Mouse (Mus musculus) adipocyte (in vitro differentiated cells): Measurements from ENCODE around the gene Nckap5.

Experiments used
- DNase-seq: peaks from one replicate; pipeline ENCODE4 v3.0.0-alpha.2; 2016; ENCODE audit warnings: low spot score

Gene Nckap5

DNA sequence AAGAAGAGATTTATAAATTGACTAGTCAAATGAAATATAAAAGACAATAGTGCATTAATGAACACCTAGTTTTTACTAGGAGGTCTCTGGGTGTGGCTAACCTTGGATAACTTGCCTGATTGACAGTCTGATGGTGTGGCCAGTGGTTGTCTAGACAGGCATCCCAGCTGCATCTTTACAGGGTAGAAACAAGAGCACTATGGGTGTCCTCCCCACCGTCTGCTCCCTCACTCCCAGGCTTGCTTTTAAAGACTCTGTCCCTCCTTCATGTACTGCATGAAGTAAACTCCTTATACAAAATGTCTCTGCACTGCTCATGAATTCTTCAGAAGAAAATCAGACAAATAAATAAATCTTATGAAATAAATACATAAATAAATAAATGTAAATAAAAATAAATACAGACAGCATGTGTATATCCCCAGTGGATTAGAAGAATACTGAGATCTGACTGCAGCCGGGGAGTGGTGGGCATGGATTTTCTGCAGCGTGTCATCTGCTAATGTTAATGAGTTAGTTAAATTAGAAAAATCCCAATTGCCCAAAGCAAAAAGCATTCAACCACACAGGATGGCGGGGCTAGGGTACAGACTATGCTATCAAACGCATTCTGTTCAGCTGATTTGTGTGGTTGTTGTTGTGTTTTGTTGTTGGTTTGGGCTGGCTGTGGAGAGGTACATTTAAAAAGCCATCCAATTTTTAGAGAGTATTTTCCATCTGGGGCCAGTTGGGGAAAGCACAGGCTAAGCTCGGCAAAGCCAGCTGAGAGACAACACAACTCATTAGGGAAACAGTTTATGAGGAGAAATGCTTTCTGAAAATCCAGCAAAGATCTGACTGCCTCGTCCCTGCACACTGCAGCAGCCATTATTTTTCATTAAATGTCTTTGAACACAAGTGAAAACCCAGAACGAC is 130.3 kb downstream of the Nckap5 start:
- DNase-seq = no peak

GRCm38 (mm10) chr1:126693585-126693984 is 137.0 kb downstream of the Nckap5 start:
- no peak for DNase-seq

DNA sequence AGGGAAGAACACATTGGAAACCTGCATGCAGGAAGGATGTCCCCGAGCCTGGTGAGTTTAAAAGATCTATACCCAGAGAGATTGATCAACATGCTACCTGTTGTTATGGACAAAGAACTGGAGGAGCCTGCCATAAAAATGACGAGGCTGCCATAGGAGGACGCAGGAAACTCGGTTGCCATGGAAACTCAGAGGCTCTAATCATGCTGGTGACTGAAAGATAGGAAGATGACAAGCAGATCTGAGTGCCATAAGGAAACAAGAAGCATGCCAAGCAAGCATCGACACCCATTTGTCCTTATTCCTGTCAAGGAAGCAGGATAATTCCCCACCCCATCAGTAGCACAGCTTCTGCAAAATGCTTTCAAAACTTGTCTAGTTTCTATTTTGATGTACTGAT is 142.0 kb downstream of the Nckap5 start:
- DNase-seq = no peak

DNA sequence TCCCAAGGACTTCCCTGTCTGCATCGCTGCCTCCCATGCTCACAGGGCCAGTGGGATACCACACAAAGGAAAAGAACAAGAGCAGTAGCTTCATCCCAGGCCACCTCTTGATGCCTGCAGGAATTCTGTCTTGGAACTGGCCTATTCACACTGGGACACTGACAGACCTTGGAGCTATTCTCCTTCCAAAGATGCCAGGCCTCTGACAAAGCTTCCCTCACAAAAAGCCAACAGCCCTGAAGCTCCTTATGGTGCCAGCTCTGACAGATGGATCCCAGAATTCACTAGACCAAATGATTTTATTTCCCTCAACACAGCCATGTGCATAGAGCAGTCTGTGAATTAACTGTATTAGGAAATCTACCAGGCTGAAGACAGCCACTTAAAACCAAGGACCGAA is 143.9 kb downstream of the Nckap5 start:
- no peak for DNase-seq

- no peak for DNase-seq
Measured at GRCm38 (mm10) chr1:126683621-126684445, 146.8 kb downstream of the Nckap5 start.

DNA sequence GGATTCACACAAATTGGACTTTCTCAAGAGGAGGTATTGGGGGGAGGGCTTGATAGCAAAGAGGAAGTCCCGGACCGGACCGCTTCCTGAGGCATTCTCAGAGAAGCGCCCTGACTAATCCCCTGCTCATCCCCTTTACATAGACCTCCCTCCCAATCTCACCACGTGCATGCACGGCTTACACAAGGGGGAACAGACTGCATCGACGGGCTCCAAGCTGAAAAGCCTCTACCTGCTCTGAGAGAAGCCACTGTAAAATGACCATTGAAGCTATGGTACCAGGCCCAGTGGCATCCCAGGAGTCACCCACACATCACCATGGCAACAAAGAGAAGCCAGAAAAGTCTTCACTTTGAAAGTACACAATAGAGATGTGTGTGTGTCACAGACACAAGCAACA is 148.8 kb downstream of the Nckap5 start:
- DNase-seq = no peak

DNA sequence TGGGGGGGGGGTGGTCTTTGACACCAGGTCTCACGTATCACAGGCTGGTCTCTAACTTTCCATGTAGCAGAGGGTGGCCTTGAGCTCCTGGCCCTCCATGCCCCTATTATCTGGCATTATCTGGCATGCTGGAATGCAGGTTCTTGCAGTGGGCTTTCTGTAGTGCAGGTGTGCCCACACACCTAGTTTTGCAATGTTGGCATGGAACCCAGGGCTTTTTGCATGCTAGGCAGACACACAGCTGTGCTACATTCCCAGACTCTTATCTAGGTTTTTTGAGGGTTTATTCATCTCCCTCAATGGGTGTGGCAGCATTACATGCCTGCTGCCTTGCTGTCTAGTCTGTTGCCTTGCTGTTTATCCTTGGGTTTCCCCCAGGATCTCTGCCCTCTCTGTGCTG is 151.3 kb downstream of the Nckap5 start:
- no peak for DNase-seq

DNA sequence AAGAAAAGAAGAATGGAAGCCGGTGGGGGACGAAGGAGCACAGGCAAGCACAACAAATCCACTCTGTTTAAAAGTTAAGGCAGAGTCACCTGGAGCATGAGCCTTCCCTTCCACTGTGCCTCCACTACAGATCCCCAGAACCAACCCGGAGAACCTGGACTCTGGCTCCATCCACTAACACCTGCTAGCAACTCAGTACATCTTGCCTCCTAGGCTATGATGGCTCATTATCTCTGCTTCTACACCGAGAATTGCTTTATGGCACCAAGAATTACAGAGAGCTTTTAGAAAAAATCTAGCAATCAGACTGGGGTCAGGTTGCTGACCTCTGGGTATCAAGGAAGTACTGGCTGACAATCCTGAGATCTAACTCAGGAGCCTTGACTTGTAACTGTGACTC is 153.3 kb downstream of the Nckap5 start:
- no peak for DNase-seq

DNA sequence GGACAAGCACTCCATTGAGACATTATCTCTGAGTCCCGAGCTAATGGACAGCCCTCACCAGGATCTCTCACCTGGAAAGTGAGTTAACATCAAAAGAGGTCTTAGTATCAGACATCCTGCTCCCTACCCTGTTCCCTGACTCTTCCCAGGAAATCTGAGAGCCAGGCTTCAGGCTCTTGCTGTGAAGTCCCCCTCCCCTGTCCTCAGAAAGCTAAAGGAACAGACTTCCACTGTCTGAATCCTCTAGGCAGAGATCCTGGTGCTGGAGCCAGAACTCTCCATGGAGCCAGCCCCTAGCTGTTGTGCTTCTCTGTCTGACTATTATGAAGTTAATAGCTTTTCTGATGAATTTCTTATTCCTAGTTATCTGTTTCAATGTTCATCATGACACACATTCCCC is 153.8 kb downstream of the Nckap5 start:
- no peak for DNase-seq

- no peak for DNase-seq
Measured at GRCm38 (mm10) chr1:126675142-126675541, 155.5 kb downstream of the Nckap5 start.

DNA sequence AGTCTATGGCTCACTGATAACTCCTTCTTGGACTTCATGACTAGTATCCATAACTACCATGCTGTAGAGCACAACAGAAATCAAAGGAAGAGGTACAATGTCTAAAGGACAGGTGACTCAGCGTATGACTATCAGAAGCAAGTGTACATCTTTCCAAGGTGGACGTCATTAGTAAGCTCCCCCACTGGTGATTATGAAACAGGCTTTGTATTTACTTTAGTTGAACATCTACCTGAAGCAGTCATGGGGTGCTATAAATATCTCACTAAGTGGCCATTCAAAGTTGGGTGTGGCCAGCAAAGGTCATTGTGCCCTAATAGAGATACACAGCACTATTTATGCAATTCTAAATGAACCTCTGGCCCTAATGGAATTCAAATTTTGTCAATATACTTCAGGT is 157.4 kb downstream of the Nckap5 start:
- no peak for DNase-seq

GRCm38 (mm10) chr1:126670507-126670906 is 160.1 kb downstream of the Nckap5 start:
- no peak for DNase-seq

DNA sequence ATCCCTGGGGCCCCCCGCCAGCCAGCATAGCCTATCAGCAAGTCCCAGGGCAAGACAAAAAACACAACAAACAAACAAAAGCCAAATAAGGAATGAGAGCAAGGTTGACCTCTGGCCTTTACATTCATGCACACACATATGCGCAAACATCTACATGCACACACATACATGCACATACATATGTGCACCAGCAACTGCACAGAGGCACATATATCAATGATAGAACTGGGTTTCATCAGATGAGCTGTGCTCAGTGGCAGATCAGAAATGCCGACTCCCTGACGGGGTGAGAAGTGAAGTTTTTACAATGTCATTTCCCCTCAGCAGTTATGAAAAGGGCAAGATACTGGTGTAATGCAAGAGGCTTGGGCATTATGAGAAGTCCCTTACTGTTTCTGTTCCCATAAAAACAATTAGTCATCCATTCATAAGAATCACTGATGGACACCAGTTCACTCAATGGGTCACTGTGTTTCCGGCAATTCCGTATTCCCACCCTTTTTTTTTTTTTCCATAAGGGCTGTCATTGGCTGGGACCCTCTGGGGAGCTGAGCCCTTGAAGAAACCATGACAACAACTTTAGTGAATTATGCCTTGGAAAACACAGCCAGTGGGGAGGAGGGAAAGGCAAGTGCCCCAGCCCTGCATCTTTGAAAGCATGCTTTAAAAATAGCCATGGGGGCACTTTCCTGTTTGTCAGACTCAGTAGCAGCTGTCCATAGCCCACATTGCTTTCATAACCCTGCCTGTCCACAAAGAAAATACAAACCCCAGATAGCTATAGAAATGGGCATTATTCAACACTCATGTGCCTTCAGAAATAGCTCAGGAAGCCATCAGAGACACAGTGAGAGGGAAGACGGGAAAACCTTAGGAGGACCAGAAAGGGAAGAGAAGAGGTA is 170.2 kb downstream of the Nckap5 start:
- no peak for DNase-seq

GRCm38 (mm10) chr1:126658731-126659130 is 171.9 kb downstream of the Nckap5 start:
- no peak for DNase-seq

- DNase-seq = peak; percentile 2
Measured at GRCm38 (mm10) chr1:126656246-126656645, 174.4 kb downstream of the Nckap5 start.

GRCm38 (mm10) chr1:126652085-126652484 is 178.5 kb downstream of the Nckap5 start:
- DNase-seq = no peak

DNA sequence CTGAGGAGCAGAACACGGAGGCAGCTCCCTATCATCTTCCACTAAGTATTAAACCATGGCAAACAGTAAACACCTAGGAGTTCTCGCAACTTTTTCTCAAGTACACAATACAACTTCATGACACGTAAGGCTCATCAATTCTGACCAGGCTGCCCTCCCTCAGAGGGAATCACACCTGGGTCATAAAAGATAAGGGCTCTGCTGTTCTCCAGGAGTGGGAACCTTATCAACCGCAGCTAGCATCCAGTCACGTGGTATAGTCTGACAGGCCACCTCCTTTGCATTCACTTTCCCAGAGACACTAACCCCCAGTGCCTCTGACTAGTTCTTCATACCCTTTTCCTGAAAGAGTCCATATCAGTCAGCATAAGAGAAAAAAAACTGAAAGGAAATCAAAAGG is 179.8 kb downstream of the Nckap5 start:
- DNase-seq = no peak

DNA sequence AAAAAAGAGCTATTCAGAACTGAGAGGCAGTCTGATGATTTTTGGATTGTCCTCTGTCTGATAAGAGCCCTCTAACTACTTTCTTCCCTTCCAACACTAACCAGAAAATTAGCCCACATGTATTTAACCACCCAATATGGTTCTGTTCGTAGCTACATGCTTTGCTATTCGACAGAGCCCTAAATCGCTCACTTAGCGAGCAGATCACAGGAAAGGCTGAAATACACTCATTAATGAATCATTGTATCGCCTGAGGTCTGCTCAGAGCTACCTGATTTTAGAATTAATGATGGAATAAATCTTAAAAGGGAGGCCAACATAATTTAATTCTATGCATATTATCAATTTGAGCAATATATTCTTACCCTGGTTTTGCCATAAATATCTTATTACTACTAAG is 187.8 kb downstream of the Nckap5 start:
- no peak for DNase-seq

GRCm38 (mm10) chr1:126639463-126639862 is 191.1 kb downstream of the Nckap5 start:
- DNase-seq = no peak

GRCm38 (mm10) chr1:126637515-126637914 is 193.1 kb downstream of the Nckap5 start:
- DNase-seq = no peak

- no peak for DNase-seq
Measured at GRCm38 (mm10) chr1:126626206-126626605, 204.4 kb downstream of the Nckap5 start.

DNA sequence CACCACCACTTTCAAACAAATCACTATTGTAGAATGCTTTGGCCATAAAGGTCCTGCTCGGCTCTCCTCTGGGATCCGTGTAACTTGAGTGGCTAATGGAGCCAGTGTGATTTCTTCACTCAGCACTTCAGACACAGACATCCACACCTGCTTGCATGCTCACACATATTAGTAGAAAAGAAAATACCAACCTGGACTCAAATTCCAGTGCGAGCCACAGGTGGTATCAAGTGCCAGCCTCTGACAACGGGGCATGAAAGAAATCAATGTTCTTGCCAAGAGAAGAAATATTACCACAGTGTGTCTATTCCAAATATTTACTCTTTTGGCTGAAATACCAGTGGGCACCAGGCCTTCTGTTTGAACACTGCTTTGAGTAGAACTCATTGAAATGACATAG is 208.6 kb downstream of the Nckap5 start:
- no peak for DNase-seq
